In genomic region chr2:165367868-165368439, GRCm38 (mm10) we compare ENCODE assay signal across 8 mouse cellular contexts. TPM values are rescaled to one million over a fixed set of nuclear protein-coding genes. Genes with fewer than 3 reads are reported as not detected.
DNase-seq lines count a peak whose midpoint lies in the region; ATAC-seq lines count a peak whose summit lies in the region.

No protein-coding gene starts in this region.

- H3K4me3 ChIP-seq in megakaryocyte, embryonic 14.5 days (replicated peaks), result peak overlapping the region; percentile 53
- peak overlapping the region; percentile 64 for H3K4me3 ChIP-seq in forebrain, embryonic 10.5 days
- peak overlapping the region; percentile 29 for H3K4me3 ChIP-seq in limb, embryonic 11.5 days (ENCODE audit: low read depth, low read length)
- peak overlapping the region; percentile 59 for H3K4me3 ChIP-seq in midbrain, embryonic 16.5 days (ENCODE audit: low read depth, low read length)

- 2% methylated on average over 12 of the region's 13 CpGs for WGBS in forebrain, embryonic 10.5 days
- 3% methylated on average over 12 of the region's 13 CpGs for WGBS in limb, embryonic 11.5 days
- under 1% methylated on average over 13 of the region's 13 CpGs for WGBS in midbrain, embryonic 16.5 days

- H3K27me3 ChIP-seq in megakaryocyte, embryonic 14.5 days (replicated peaks), result peaks cover 59% of the 10 kb centered on the region
- H3K27me3 ChIP-seq in forebrain, embryonic 10.5 days (ENCODE audit: poor library complexity, severe bottlenecking), result peaks cover 47% of the 10 kb centered on the region
- peaks cover 14% of the 10 kb centered on the region for H3K27me3 ChIP-seq in limb, embryonic 11.5 days (ENCODE audit: control insufficient read depth, insufficient read depth, low read length)
- no peaks in the 10 kb centered on the region for H3K27me3 ChIP-seq in midbrain, embryonic 16.5 days (ENCODE audit: control insufficient read depth, insufficient read depth, low read depth, low read length)

- peak; percentile 70 for DNase-seq in forebrain, embryonic 10.5 days (ENCODE audit: extremely low spot score, low spot score)
- DNase-seq in limb, embryonic 11.5 days (ENCODE audit: low spot score), result peak; percentile 45
- no peak for DNase-seq in left cerebral cortex, adult 9 months (ENCODE audit: low spot score in 2 of 2)
- no peak for DNase-seq in layer of hippocampus, adult 8-10 months (ENCODE audit: low spot score in 2 of 2)
- DNase-seq in left cerebral cortex, adult 18-20 months (ENCODE audit: low spot score in 2 of 2), result no peak

- peak overlapping the region; percentile 92 for H3K27ac ChIP-seq in forebrain, embryonic 10.5 days
- H3K27ac ChIP-seq in limb, embryonic 11.5 days (replicated peaks; ENCODE audit: low read depth, low read length), result no peak overlapping the region
- H3K27ac ChIP-seq in midbrain, embryonic 16.5 days (ENCODE audit: low read length), result peak overlapping the region; percentile 83

- peak overlapping the region; percentile 56 for H3K4me2 ChIP-seq in limb, embryonic 11.5 days (ENCODE audit: low read depth, severe bottlenecking)
- H3K4me2 ChIP-seq in midbrain, embryonic 16.5 days (ENCODE audit: low read length), result peak overlapping the region; percentile 67

- peaks cover 30% of the 10 kb centered on the region for H3K4me1 ChIP-seq in megakaryocyte, embryonic 14.5 days
- peaks cover 57% of the 10 kb centered on the region for H3K4me1 ChIP-seq in forebrain, embryonic 10.5 days
- H3K4me1 ChIP-seq in limb, embryonic 11.5 days (ENCODE audit: control insufficient read depth, insufficient read depth, low read length), result 0 out of 2 replicates have a peak, but pooled peaks cover 2% of the 10 kb centered on the region
- H3K4me1 ChIP-seq in midbrain, embryonic 16.5 days (ENCODE audit: control insufficient read depth, insufficient read depth, low read length), result peaks cover 13% of the 10 kb centered on the region

- no peak overlapping the region for H3K9ac ChIP-seq in limb, embryonic 11.5 days (ENCODE audit: low read length)
- H3K9ac ChIP-seq in midbrain, embryonic 16.5 days (ENCODE audit: low read depth, low read length), result peak overlapping the region; percentile 86

- no peaks in the 10 kb centered on the region for H3K36me3 ChIP-seq in megakaryocyte, embryonic 14.5 days (replicated peaks; ENCODE audit: low read length)
- H3K36me3 ChIP-seq in forebrain, embryonic 10.5 days (replicated peaks), result no peaks in the 10 kb centered on the region
- H3K36me3 ChIP-seq in limb, embryonic 11.5 days (ENCODE audit: control insufficient read depth, insufficient read depth, low read length), result no peaks in the 10 kb centered on the region
- no peaks in the 10 kb centered on the region for H3K36me3 ChIP-seq in midbrain, embryonic 16.5 days (ENCODE audit: control insufficient read depth, insufficient read depth, low read length)

- H3K9me3 ChIP-seq in megakaryocyte, embryonic 14.5 days, result peaks cover 5% of the 10 kb centered on the region
- no peaks in the 10 kb centered on the region for H3K9me3 ChIP-seq in forebrain, embryonic 10.5 days
- no peaks in the 10 kb centered on the region for H3K9me3 ChIP-seq in limb, embryonic 11.5 days (ENCODE audit: control insufficient read depth, low read length)
- H3K9me3 ChIP-seq in midbrain, embryonic 16.5 days (replicated peaks; ENCODE audit: control insufficient read depth, low read length, poor library complexity, severe bottlenecking), result no peaks in the 10 kb centered on the region

- ATAC-seq in megakaryocyte, adult 5-6 weeks (ENCODE audit: poor library complexity, severe bottlenecking), result no peak
- no peak for ATAC-seq in limb, embryonic 11.5 days (ENCODE audit: insufficient number of reproducible peaks, low FRiP score, low TSS enrichment, low read depth)
- ATAC-seq in midbrain, embryonic 16.5 days, result peak; percentile 40; the same call in 1 of the 2 replicates

RNA-seq across cellular contexts. Expression of gene Zfp663, which starts 0.6 kb away (rescaled TPM):
- polyA plus RNA-seq in megakaryocyte, embryonic 14.5 days (2012; ENCODE audit: insufficient read depth, low replicate concordance), result not detected in 2 replicates
- total RNA-seq in megakaryocyte, adult 5-6 weeks (2015), result not detected in 2 replicates
- not detected in 2 replicates for total RNA-seq in megakaryocyte, adult 5-6 weeks (2017)
- polyA plus RNA-seq in forebrain, embryonic 10.5 days (2016; fragmentation: Nextera tagmentation; extraction: Ambion mirVana), result 4.7 and 4.9 TPM in 2 replicates
- 1.2 and 1.7 TPM in 2 replicates for polyA plus RNA-seq in limb, embryonic 11.5 days (2014; fragmentation: Nextera tagmentation; extraction: Ambion mirVana)
- polyA plus RNA-seq in midbrain, embryonic 16.5 days (2015; fragmentation: Nextera tagmentation; extraction: Ambion mirVana), result 7.3 and 9.1 TPM in 2 replicates
- under 1 TPM in 1 of 4 experiments, not detected in 3; 0.17 TPM for total RNA-seq in layer of hippocampus, adult 8-10 months (2022)
- not detected for total RNA-seq in left cerebral cortex, adult 18-20 months (2021)

RNA-seq across cellular contexts. Expression of gene Zfp334, which starts 20.1 kb away (rescaled TPM):
- polyA plus RNA-seq in megakaryocyte, embryonic 14.5 days (2012; ENCODE audit: insufficient read depth, low replicate concordance), result not detected in 2 replicates
- total RNA-seq in megakaryocyte, adult 5-6 weeks (2015), result not detected in 2 replicates
- total RNA-seq in megakaryocyte, adult 5-6 weeks (2017), result not detected in 2 replicates
- 20.3 and 21.1 TPM in 2 replicates for polyA plus RNA-seq in forebrain, embryonic 10.5 days (2016; fragmentation: Nextera tagmentation; extraction: Ambion mirVana)
- 19.5 and 21.3 TPM in 2 replicates for polyA plus RNA-seq in limb, embryonic 11.5 days (2014; fragmentation: Nextera tagmentation; extraction: Ambion mirVana)
- 9.5 and 9.7 TPM in 2 replicates for polyA plus RNA-seq in midbrain, embryonic 16.5 days (2015; fragmentation: Nextera tagmentation; extraction: Ambion mirVana)
- total RNA-seq in layer of hippocampus, adult 8-10 months (2022), result 10 to 100 TPM; 13.4 to 16.7 (median 15.1) TPM
- 10 to 100 TPM; 16.1 to 17.4 TPM for total RNA-seq in left cerebral cortex, adult 18-20 months (2021)

RNA-seq across cellular contexts. Expression of gene Ocstamp, which starts 32.3 kb away (rescaled TPM):
- polyA plus RNA-seq in megakaryocyte, embryonic 14.5 days (2012; ENCODE audit: insufficient read depth, low replicate concordance), result 2.1 TPM in 1 of 2 replicates, not detected in the other
- total RNA-seq in megakaryocyte, adult 5-6 weeks (2015), result 0.11 TPM in 1 of 2 replicates, not detected in the other
- 0.04 and 0.11 TPM in 2 replicates for total RNA-seq in megakaryocyte, adult 5-6 weeks (2017)
- 0.05 and 0.15 TPM in 2 replicates for polyA plus RNA-seq in forebrain, embryonic 10.5 days (2016; fragmentation: Nextera tagmentation; extraction: Ambion mirVana)
- polyA plus RNA-seq in limb, embryonic 11.5 days (2014; fragmentation: Nextera tagmentation; extraction: Ambion mirVana), result 0.04 TPM in 1 of 2 replicates, not detected in the other
- polyA plus RNA-seq in midbrain, embryonic 16.5 days (2015; fragmentation: Nextera tagmentation; extraction: Ambion mirVana), result 0.08 TPM in 1 of 2 replicates, not detected in the other
- total RNA-seq in layer of hippocampus, adult 8-10 months (2022), result under 1 TPM in 3 of 4 experiments, not detected in 1; 0.08 to 0.24 (median 0.09) TPM
- total RNA-seq in left cerebral cortex, adult 18-20 months (2021), result not detected

RNA-seq across cellular contexts. Expression of gene Elmo2, which starts 41.7 kb away (rescaled TPM):
- polyA plus RNA-seq in megakaryocyte, embryonic 14.5 days (2012; ENCODE audit: insufficient read depth, low replicate concordance), result 15.3 and 16.3 TPM in 2 replicates
- 128 and 133 TPM in 2 replicates for total RNA-seq in megakaryocyte, adult 5-6 weeks (2015)
- total RNA-seq in megakaryocyte, adult 5-6 weeks (2017), result 89.7 and 94.8 TPM in 2 replicates
- 83.7 and 86.4 TPM in 2 replicates for polyA plus RNA-seq in forebrain, embryonic 10.5 days (2016; fragmentation: Nextera tagmentation; extraction: Ambion mirVana)
- 85.4 and 86.0 TPM in 2 replicates for polyA plus RNA-seq in limb, embryonic 11.5 days (2014; fragmentation: Nextera tagmentation; extraction: Ambion mirVana)
- polyA plus RNA-seq in midbrain, embryonic 16.5 days (2015; fragmentation: Nextera tagmentation; extraction: Ambion mirVana), result 108 and 112 TPM in 2 replicates
- total RNA-seq in layer of hippocampus, adult 8-10 months (2022), result 100 to 1,000 TPM; 154 to 173 (median 161) TPM
- 100 to 1,000 TPM; 145 to 166 TPM for total RNA-seq in left cerebral cortex, adult 18-20 months (2021)

Comparison
In these comparisons a context has a peak if more than half of its experiments do, and no peak if none do; other contexts are left out.
1. DNase-seq: peak in forebrain, embryonic 10.5 days (single experiment) and limb, embryonic 11.5 days (single experiment); none in left cerebral cortex, adult 9 months (0 of 2), layer of hippocampus, adult 8-10 months (0 of 2) and left cerebral cortex, adult 18-20 months (0 of 2).
2. RNA of gene Zfp334, which starts 20.1 kb away (polyA plus RNA-seq): 20.3 to 21.1 TPM in forebrain, embryonic 10.5 days, 19.5 to 21.3 TPM in limb, embryonic 11.5 days and 9.5 to 9.7 TPM in midbrain, embryonic 16.5 days; not detected in megakaryocyte, embryonic 14.5 days; every median in the first group is over 10 times any median in the second.
3. Peak in every context shown above with its lines, with median percentiles within 50 percentile points of each other: H3K4me3 ChIP-seq.